Mouse (Mus musculus): Measurements from ENCODE around the gene Tex11. TPM values are rescaled to one million over a fixed set of nuclear protein-coding genes. Genes with fewer than 3 reads are reported as not detected.
"Not testable (repeated sequence)": the region's sequence is repeated elsewhere in the genome, so short reads cannot be mapped to it uniquely, and the experiment has no call there.

Tex11 gene
- total RNA-seq (2014; rRNA removed), result 0.15 and 0.24 TPM in 2 replicates
- 0.05 and 0.11 TPM in 2 replicates for polyA plus RNA-seq (2015; fragmentation: Nextera tagmentation; extraction: Ambion mirVana)

GRCm38 (mm10) chrX:101059541-101059940 lies at the start of gene Tex11:
Gene Tex11 (minus strand): TSS chrX:101059667.
- WGBS, result 92% methylated on average over 31 of the region's 31 CpGs
- ATAC-seq (no peak), DNase-seq (no peak)
- Histone ChIP-seq H3K9me3 (ENCODE audit: low read length) (no peaks in the 10 kb centered on the region), H3K27ac (ENCODE audit: low read depth, low read length) (no peak within 1 kb of the TSS), H3K27me3 (ENCODE audit: insufficient read depth, low read length) (no peaks in the 10 kb centered on the region), H3K4me1 (ENCODE audit: insufficient read depth) (no peaks in the 10 kb centered on the region), H3K4me3 (ENCODE audit: low read depth, low read length) (no peak within 1 kb of the TSS), H3K4me2 (ENCODE audit: low read depth) (no peak within 1 kb of the TSS), H3K9ac (no peak within 1 kb of the TSS), H3K36me3 (ENCODE audit: insufficient read depth) (no peaks in the 10 kb centered on the region)
- TF ChIP-seq CTCF (IDR thresholded peaks at IDR 0.05; ENCODE audit: low read depth), result no peak

GRCm38 (mm10) chrX:101085920-101086319 lies 26.5 kb upstream of the Tex11 start, which contains the start of gene Slc7a3:
Gene Slc7a3 (minus strand): TSS chrX:101086020.
- 36% methylated on average over 11 of the region's 11 CpGs for WGBS
- TF ChIP-seq CTCF (IDR thresholded peaks at IDR 0.05; ENCODE audit: low read depth), result no peak
- ATAC-seq, result no peak
- no peaks in the 10 kb centered on the region for H3K9me3 ChIP-seq (ENCODE audit: low read length)
- no peak for DNase-seq
- no peaks in the 10 kb centered on the region for H3K4me1 ChIP-seq (ENCODE audit: insufficient read depth)
- no peak within 1 kb of the TSS for H3K27ac ChIP-seq (ENCODE audit: low read depth, low read length)
- H3K36me3 ChIP-seq (ENCODE audit: insufficient read depth), result no peaks in the 10 kb centered on the region
- H3K4me2 ChIP-seq (ENCODE audit: low read depth), result peak within 1 kb of the TSS; percentile 49
- H3K27me3 ChIP-seq (ENCODE audit: insufficient read depth, low read length), result no peaks in the 10 kb centered on the region
- H3K9ac ChIP-seq, result 0 out of 2 replicates have a peak within 1 kb of the TSS, but pooled peaks have one; percentile 22
- H3K4me3 ChIP-seq (ENCODE audit: low read depth, low read length), result peak within 1 kb of the TSS; percentile 35

DNA sequence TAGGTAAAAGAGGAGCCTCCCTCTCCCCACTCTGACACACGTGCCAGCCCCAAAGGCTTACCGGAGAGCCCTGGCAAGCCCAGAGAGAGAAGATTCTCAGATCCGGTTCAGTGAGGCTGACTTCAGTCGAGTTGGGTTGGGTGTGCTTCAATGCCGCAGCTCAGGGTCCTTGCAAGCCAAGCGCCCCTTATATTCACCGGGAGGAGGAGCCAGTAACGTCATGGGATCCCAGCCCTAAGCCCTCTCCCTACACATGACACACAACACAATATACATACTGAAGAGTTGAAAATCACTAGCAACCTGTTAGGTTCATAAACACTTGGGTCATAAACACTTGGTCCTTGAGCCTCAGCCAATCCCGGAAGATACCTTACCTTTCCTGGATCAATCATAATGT lies 25.7 kb upstream of the Tex11 start:
- H3K9ac ChIP-seq, result not testable (repeated sequence)

GRCm38 (mm10) chrX:101084192-101084591 lies 24.7 kb upstream of the Tex11 start:
- no peak overlapping the region for H3K9ac ChIP-seq
- ATAC-seq (no peak), DNase-seq (no peak)
- H3K27me3 ChIP-seq (ENCODE audit: insufficient read depth, low read length), result no peaks in the 10 kb centered on the region
- H3K36me3 ChIP-seq (ENCODE audit: insufficient read depth), result no peaks in the 10 kb centered on the region
- WGBS, result 69% methylated on average over 2 of the region's 2 CpGs
- no peak overlapping the region for H3K27ac ChIP-seq (ENCODE audit: low read depth, low read length)
- H3K4me2 ChIP-seq (ENCODE audit: low read depth), result 0 out of 2 replicates have a peak overlapping the region, but pooled peaks have one; percentile 49
- TF ChIP-seq CTCF (IDR thresholded peaks at IDR 0.05; ENCODE audit: low read depth), result no peak
- no peak overlapping the region for H3K4me3 ChIP-seq (ENCODE audit: low read depth, low read length)
- no peaks in the 10 kb centered on the region for H3K4me1 ChIP-seq (ENCODE audit: insufficient read depth)
- no peaks in the 10 kb centered on the region for H3K9me3 ChIP-seq (ENCODE audit: low read length)

More for the DNA sequence above, 25.7 kb upstream of the Tex11 start:
- DNase-seq; H3K9me3 ChIP-seq (ENCODE audit: low read length); H3K4me1 ChIP-seq (ENCODE audit: insufficient read depth); H3K27me3 ChIP-seq (ENCODE audit: insufficient read depth, low read length); H3K36me3 ChIP-seq (ENCODE audit: insufficient read depth); H3K27ac ChIP-seq (ENCODE audit: low read depth, low read length): not testable (repeated sequence)
- ATAC-seq, result peak; percentile 72
- H3K4me3 ChIP-seq (ENCODE audit: low read depth, low read length), result peak overlapping the region; percentile 35
- peak overlapping the region; percentile 49 for H3K4me2 ChIP-seq (ENCODE audit: low read depth)
- 26% methylated on average over 6 of the region's 9 CpGs for WGBS

- Histone ChIP-seq H3K27me3 (ENCODE audit: insufficient read depth, low read length) (no peaks in the 10 kb centered on the region), H3K4me2 (ENCODE audit: low read depth) (no peak overlapping the region), H3K9ac (no peak overlapping the region), H3K4me3 (ENCODE audit: low read depth, low read length) (no peak overlapping the region), H3K36me3 (ENCODE audit: insufficient read depth) (no peaks in the 10 kb centered on the region), H3K9me3 (ENCODE audit: low read length) (no peaks in the 10 kb centered on the region), H3K27ac (ENCODE audit: low read depth, low read length) (no peak overlapping the region), H3K4me1 (ENCODE audit: insufficient read depth) (no peaks in the 10 kb centered on the region)
- DNase-seq, result peak; percentile 25
- TF ChIP-seq CTCF (IDR thresholded peaks at IDR 0.05; ENCODE audit: low read depth), result no peak
- ATAC-seq, result no peak; the same call in 1 of the 2 replicates
- 52% methylated on average over 1 of the region's 1 CpGs for WGBS
Observed at GRCm38 (mm10) chrX:101065245-101065644, 5.8 kb upstream of the Tex11 start.

DNA sequence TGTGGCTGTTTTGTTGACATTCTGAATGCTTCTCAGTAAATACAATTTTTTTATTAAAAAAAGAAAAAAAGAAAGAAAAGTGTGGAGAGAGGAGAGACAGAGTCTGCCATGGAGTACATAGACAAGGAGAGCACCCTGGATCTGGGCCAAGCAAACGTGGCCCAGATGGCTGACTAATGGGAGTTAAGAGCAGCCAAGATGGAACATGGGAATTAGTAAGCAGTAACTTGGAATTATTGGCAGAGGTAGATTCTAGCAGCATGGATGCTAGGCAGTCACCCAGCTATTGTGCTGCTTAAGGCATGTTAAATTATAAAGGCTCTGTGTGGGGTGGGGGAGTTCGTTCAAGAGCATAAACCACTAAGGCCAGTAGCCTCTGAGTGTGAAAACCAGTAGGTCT lies 4.0 kb upstream of the Tex11 start:
- ATAC-seq (peak; percentile 71), DNase-seq (peak; percentile 66)
- WGBS, result 42% methylated on average over 2 of the region's 2 CpGs
- Histone ChIP-seq H3K4me3 (ENCODE audit: low read depth, low read length) (no peak overlapping the region), H3K9me3 (ENCODE audit: low read length) (no peaks in the 10 kb centered on the region), H3K27ac (ENCODE audit: low read depth, low read length) (no peak overlapping the region), H3K9ac (no peak overlapping the region), H3K27me3 (ENCODE audit: insufficient read depth, low read length) (no peaks in the 10 kb centered on the region), H3K4me2 (ENCODE audit: low read depth) (no peak overlapping the region), H3K36me3 (ENCODE audit: insufficient read depth) (no peaks in the 10 kb centered on the region), H3K4me1 (ENCODE audit: insufficient read depth) (no peaks in the 10 kb centered on the region)
- no peak for TF ChIP-seq CTCF (IDR thresholded peaks at IDR 0.05; ENCODE audit: low read depth)

GRCm38 (mm10) chrX:100943640-100944039 lies 115.8 kb downstream of the Tex11 start:
- Histone ChIP-seq H3K9me3 (ENCODE audit: low read length) (no peaks in the 10 kb centered on the region), H3K4me3 (ENCODE audit: low read depth, low read length) (no peak overlapping the region), H3K9ac (no peak overlapping the region), H3K36me3 (ENCODE audit: insufficient read depth) (no peaks in the 10 kb centered on the region), H3K27ac (ENCODE audit: low read depth, low read length) (no peak overlapping the region), H3K4me2 (ENCODE audit: low read depth) (no peak overlapping the region), H3K4me1 (ENCODE audit: insufficient read depth) (no peaks in the 10 kb centered on the region), H3K27me3 (ENCODE audit: insufficient read depth, low read length) (no peaks in the 10 kb centered on the region)
- peak; percentile 59 for TF ChIP-seq CTCF (IDR thresholded peaks at IDR 0.05; ENCODE audit: low read depth)
- WGBS, result 32% methylated on average over 2 of the region's 2 CpGs
- peak; percentile 36 for DNase-seq
- ATAC-seq, result no peak
